Mouse (Mus musculus) layer of hippocampus, postnatal 25 days (tissue): ENCODE measurements at regions not wholly inside any gene's neighbourhood (a gene's known extent, or its start where the extent isn't known, plus 50 kb on each side); places are given as distances from the start of the nearest gene placed in this dataset.

Experiments used
- DNase-seq, 2 experiments: peaks; one replicate each; pipeline ENCODE4 v3.0.0; 2022; ENCODE audit warnings: mixed read lengths in 2 of 2, low spot score in 1 of 2; ENCODE audit errors: extremely low spot score in 1 of 2

GRCm38 (mm10) chr3:155246628-155247027 is 153.4 kb downstream of the Lrriq3 start:
- DNase-seq, result no peak

DNA sequence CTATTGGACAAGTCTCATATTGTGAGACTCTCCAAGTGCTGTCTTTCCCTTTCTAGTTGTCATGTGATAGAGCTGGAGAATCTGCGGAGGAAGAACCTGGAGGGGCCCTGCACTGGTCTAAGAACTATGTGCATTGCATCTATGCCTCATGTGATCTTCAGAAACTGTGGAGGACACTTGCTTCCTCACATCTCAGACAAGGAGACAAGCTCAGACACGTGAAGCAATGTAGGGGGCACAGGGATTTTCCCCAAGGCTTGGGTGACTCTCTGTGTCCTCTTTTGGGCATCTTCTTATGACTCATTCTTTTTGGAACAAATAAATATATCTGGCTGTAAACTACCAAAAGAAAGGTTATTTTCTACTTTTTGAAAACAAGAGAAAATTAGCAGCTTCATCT is 153.9 kb downstream of the Lrriq3 start:
- no peak for DNase-seq

GRCm38 (mm10) chr3:155247929-155248328 is 154.7 kb downstream of the Lrriq3 start:
- DNase-seq, result no peak

GRCm38 (mm10) chr3:155250904-155251303 is 157.7 kb downstream of the Lrriq3 start:
- DNase-seq, result no peak

- DNase-seq, result no peak
Observed at GRCm38 (mm10) chr3:155298206-155298605, 205.0 kb downstream of the Lrriq3 start.

DNA sequence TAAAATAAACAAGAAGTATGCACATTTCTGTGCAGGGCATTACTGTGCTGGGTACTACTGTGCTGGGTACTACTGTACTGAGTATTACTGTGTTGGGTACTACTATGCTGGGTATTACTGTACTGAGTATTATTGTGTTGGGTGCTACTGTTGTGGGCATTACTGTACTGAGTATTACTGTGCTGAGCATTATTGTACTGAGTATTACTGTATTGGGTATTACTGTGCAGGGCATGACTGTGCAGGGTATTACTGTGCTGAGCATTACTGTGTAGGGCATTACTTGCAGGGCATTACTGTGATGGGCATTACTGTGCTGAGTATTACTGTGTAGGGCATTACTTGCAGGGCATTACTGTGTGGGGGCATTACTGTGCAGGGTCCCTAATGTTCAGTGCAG is 205.5 kb downstream of the Lrriq3 start:
- DNase-seq, result no peak

GRCm38 (mm10) chr3:155322322-155322721 is 229.1 kb downstream of the Lrriq3 start:
- DNase-seq, result no peak

DNA sequence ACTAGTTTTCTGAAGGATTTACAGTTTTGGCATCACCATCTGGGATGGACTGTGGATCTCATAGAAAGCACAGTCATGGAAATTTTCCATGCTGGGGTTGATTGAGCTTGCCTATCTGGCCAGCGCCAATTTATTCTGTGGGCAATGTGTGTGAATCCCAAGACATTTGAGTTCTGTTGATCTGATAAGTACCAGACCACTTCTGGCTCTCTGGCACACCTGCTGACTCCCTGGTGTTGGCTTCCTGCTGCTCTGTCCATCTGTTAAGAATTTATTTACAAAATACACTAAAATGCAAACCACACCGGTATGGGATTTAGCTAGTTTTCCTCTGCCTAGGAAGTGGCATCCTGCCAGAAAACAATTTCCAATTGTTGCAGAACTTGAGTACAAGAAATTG is 236.5 kb downstream of the Lrriq3 start:
- no peak for DNase-seq

GRCm38 (mm10) chr3:155349185-155349584 is 256.0 kb downstream of the Lrriq3 start:
- no peak for DNase-seq

DNA sequence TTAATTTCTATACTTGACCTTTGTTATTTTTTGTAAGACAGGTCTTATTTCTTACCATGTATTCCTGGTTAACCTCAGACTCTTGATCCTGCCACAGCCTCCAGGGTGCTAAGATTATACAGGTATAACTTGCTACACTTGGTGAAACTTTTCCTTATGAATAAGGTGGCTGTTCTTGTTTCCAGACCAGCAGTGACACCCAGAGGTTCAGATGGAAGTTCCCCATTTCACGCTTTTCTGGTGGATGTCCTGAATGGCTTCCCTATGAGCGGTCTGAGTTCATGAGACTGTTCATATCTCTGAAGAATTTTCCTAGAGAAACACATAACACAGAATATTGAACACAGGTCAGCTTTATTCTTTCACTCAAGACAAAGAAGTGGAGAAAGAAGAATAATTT is 258.4 kb downstream of the Lrriq3 start:
- DNase-seq, result no peak

DNA sequence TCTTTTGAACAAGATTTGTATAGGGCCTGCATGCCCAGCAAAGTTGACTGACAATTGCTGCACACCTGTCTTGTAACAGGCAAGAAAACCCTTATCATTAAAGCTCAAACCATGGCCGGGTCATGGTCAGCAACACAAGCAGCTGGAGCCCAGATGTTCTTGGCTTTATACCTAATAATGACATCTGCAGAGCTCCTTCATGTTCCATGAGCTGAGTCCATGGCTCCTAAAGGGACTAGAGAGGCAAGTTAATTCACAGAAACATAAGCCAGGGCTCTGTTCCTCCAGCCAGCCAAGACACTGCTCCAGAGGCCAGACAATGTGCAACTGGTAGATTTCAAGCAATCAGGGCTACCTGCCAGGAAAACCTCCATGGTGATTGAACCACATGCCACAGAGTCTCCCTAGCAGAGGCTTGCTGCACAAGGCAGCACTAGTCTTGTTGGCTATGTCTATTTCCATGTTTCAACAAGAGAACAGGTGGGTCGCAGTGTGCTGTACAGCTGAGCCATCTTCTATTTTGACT is 259.1 kb downstream of the Lrriq3 start:
- DNase-seq, result peak in 1 of 2 experiments; percentile 8

GRCm38 (mm10) chr3:155360399-155360798 is 267.2 kb downstream of the Lrriq3 start:
- DNase-seq, result no peak

DNA sequence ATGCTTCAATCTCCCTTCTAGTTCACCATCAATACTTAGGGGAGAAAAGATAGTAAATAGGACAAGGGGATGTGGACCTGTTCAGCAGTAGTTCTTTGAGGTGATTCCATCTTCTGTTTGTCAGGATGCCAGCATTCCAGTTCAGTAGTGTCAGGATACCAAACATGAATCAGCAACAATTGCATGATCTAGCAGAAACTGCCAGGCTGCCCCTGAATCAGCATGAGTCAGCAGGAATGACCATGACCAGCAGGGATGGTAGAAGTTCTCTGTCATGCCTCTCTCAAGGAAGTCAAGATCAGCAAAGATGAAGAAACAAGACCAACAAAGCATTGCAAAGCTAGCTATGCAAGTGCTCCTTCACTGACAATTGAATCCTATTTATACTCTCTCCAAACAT is 277.5 kb downstream of the Lrriq3 start:
- DNase-seq, result no peak

DNA sequence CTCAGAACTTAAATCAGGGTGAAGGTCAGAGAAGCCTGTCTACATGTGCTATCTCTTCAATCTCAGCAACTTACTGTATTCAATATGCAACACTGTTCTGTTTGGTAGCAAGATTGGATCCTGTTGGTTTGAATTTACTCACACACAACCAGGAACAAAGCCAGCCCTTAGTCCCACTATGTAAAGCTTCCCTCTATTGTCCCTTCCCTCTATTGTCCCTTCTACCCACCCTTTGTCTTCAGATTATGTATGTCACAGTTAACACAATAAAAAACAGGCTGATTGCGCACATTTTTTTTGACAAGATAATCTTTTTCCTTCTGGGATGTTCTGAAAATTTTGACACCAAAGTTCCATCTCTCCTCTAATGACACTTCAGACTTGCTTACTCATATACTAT is 280.4 kb downstream of the Lrriq3 start:
- no peak for DNase-seq

- no peak for DNase-seq
Observed at GRCm38 (mm10) chr3:155381910-155382309, 288.7 kb downstream of the Lrriq3 start.

DNA sequence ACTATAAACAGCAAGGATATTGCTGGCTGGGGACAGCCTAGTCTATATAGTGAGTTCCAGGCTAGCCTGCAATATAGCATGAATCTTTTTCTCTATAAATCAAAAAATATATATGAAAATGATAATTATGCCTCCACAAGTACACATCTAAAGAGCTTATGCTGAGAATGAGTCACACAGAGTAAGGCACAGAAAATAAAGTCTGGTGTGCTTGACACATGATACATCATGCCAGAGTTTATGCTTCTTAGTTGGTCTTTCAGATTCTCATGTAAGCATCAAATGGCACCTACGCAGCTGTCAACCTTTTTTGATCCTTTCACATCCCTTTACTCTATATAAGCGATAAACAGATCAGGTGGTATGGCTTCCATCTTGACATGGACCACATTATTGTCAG is 289.6 kb downstream of the Lrriq3 start:
- no peak for DNase-seq

- DNase-seq, result no peak
Observed at GRCm38 (mm10) chr3:155390666-155391065, 297.4 kb downstream of the Lrriq3 start.

- no peak for DNase-seq
Observed at GRCm38 (mm10) chr3:155396134-155396533, 302.9 kb downstream of the Lrriq3 start.

- DNase-seq, result no peak
Observed at GRCm38 (mm10) chr3:155401763-155402162, 308.5 kb downstream of the Lrriq3 start.

- DNase-seq, result no peak
Observed at GRCm38 (mm10) chr3:155408907-155409306, 315.7 kb downstream of the Lrriq3 start.

- no peak for DNase-seq
Observed at GRCm38 (mm10) chr3:155409371-155409770, 316.1 kb downstream of the Lrriq3 start.

- no peak for DNase-seq
Observed at GRCm38 (mm10) chr3:155409867-155410266, 316.6 kb downstream of the Lrriq3 start.
